Comparison of ENCODE assay signal across 8 mouse cellular contexts in the genomic region with DNA sequence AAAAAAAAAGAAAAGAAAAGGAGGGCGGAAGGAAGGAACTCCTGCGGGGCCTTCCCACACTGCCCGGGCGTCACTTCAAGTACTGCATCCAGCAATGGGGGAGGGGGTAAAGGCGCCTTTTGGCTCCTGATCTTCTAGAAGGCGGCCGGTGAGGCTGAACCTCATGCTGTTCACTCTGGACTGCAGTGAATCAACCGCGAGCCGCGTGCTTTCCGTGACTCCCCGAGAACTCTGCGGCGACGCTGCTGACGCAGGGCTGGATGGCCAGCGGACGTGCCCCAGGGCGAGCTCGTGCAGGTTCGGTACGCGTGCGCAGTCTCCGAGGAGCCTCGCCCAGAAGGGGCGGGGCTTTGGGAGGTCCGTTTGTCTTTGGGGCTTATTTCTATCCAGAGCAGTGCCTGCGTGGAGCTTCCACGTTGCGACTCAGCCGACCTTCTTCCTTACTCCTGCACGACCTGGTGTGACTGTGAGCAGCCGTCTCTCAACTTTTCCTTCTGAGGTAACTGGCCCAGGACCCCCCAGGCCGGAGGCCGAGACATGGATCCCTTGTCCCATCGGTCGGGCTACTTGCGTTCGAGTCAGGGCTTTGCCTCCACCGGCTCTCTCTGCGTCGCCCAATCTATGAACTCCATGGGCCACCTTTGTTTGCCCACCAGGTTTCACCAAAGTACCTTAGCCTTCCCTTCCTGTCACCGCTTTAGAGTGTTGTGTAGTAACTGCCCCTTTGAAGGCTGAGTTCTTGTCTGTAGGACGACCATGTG. TPM values are rescaled to one million over a fixed set of nuclear protein-coding genes. Genes with fewer than 3 reads are reported as not detected.
DNase-seq lines count a peak whose midpoint lies in the region; ATAC-seq lines count a peak whose summit lies in the region.

A gene (plus strand): TSS at position 177 of the 761 bp plus-strand sequence.

- H3K4me2 ChIP-seq in intestine, embryonic 14.5 days (ENCODE audit: low read length): peak within 1 kb of the TSS; percentile 71

- peaks cover 8% of the 10 kb centered on the region; the same call in 1 of the 2 replicates for H3K36me3 ChIP-seq in intestine, embryonic 14.5 days (ENCODE audit: control insufficient read depth, insufficient read depth, low read length)

- no peaks in the 10 kb centered on the region for H3K27me3 ChIP-seq in intestine, embryonic 14.5 days (replicated peaks; ENCODE audit: control insufficient read depth, insufficient read depth, low read length)

- peak within 1 kb of the TSS; percentile 77 for H3K27ac ChIP-seq in intestine, embryonic 14.5 days (ENCODE audit: low read depth)

- H3K4me1 ChIP-seq in intestine, embryonic 14.5 days (replicated peaks; ENCODE audit: control insufficient read depth, insufficient read depth, low read length): peaks cover 15% of the 10 kb centered on the region

- H3K9ac ChIP-seq in intestine, embryonic 14.5 days (ENCODE audit: low read length): peak within 1 kb of the TSS; percentile 82

- peak within 1 kb of the TSS; percentile 70 for H3K4me3 ChIP-seq in intestine, embryonic 14.5 days (ENCODE audit: low read depth, low read length)

- H3K9me3 ChIP-seq in intestine, embryonic 14.5 days (ENCODE audit: control insufficient read depth, low read length): no peaks in the 10 kb centered on the region

- intact Hi-C loops in left cerebral cortex, postnatal 14 days (cut with DNase I): no loop called here

- peak; percentile 95 to 97 for DNase-seq in adrenal gland, adult (ENCODE audit: inconsistent age in 2 of 2, low spot score in 1 of 2)
- peak; percentile 97 for DNase-seq in embryo, embryonic 10.5 days (ENCODE audit: low spot score)
- DNase-seq in gastrocnemius, postnatal 25 days: peak; percentile 90
- peak; percentile 96 for DNase-seq in intestine, embryonic 14.5 days (ENCODE audit: low spot score)
- peak; percentile 86 to 88 for DNase-seq in left cerebral cortex, postnatal 14 days (ENCODE audit: low spot score in 2 of 2)
- DNase-seq in mesoderm, embryonic 11.5 days (ENCODE audit: low read depth, low spot score): peak; percentile 97
- DNase-seq in right cerebral cortex, postnatal 36 days (ENCODE audit: low spot score in 2 of 2): peak; percentile 84 to 86
- DNase-seq in yolk sac, embryonic 10.5 days (ENCODE audit: low spot score): peak; percentile 95

- under 1% methylated on average over 46 of the region's 46 CpGs for WGBS in intestine, embryonic 14.5 days

- ATAC-seq in intestine, embryonic 14.5 days (replicated peaks; ENCODE audit: low FRiP score, low TSS enrichment, low read depth): peak; percentile 98

RNA-seq across cellular contexts. Expression of the gene that starts here (rescaled TPM):
- 1 to 10 TPM; 3.5 to 4.2 TPM for total RNA-seq in gastrocnemius, postnatal 25 days (2021)
- 38.1 and 42.8 TPM in 2 replicates for polyA plus RNA-seq in intestine, embryonic 14.5 days (2014; fragmentation: Nextera tagmentation; extraction: Ambion mirVana)
- 1 to 10 TPM; 5.7 to 6.5 TPM for total RNA-seq in left cerebral cortex, postnatal 14 days (2021)

Comparison
In these comparisons a context has a peak if more than half of its experiments do, and no peak if none do; other contexts are left out.
1. Peak in every context shown above with its lines: DNase-seq, ATAC-seq, H3K4me3 ChIP-seq and H3K27ac ChIP-seq.